Mouse (Mus musculus) liver, embryonic 15.5 days (tissue): ENCODE measurements around the gene Cped1. TPM values are rescaled to one million over a fixed set of nuclear protein-coding genes. Genes with fewer than 3 reads are reported as not detected.

Source experiments
- ATAC-seq: fragments of 200-750 bp; cut with Nextera tagmentation; 2 replicates; pipeline ENCODE4 v1.8.0; 2017; ENCODE audit warnings: moderate number of reproducible peaks, mild to moderate bottlenecking, moderate library complexity; ENCODE audit not compliant: insufficient read depth
- H3K27ac ChIP-seq: fragments of 300-500 bp; sonication (generic); replicated peaks from 2 replicates; pipeline ENCODE4 v1.5.1; 2015; ENCODE audit warnings: mild to moderate bottlenecking, inconsistent platforms
- H3K27me3 ChIP-seq: fragments of 300-500 bp; sonication (generic); 2 replicates; pipeline ENCODE4 v1.6.1; 2015; ENCODE audit warnings: mild to moderate bottlenecking, inconsistent platforms
- H3K36me3 ChIP-seq: fragments of 300-500 bp; sonication (generic); replicated peaks from 2 replicates; pipeline ENCODE4 v1.6.1; 2015; ENCODE audit warnings: moderate library complexity, mild to moderate bottlenecking, inconsistent platforms
- H3K4me1 ChIP-seq: fragments of 300-500 bp; sonication (generic); replicated peaks from 2 replicates; pipeline ENCODE4 v1.6.1; 2015; ENCODE audit warnings: inconsistent platforms
- H3K4me2 ChIP-seq: fragments of 300-500 bp; sonication (generic); 2 replicates; pipeline ENCODE4 v1.6.1; 2015; ENCODE audit warnings: moderate library complexity, mild to moderate bottlenecking, inconsistent platforms
- H3K4me3 ChIP-seq: fragments of 300-500 bp; sonication (generic); replicated peaks from 2 replicates; pipeline ENCODE4 v1.5.1; 2015; ENCODE audit warnings: mild to moderate bottlenecking, inconsistent platforms
- H3K9ac ChIP-seq: fragments of 300-500 bp; sonication (generic); 2 replicates; pipeline ENCODE4 v1.6.1; 2015; ENCODE audit warnings: moderate library complexity, mild to moderate bottlenecking, inconsistent platforms
- H3K9me3 ChIP-seq: fragments of 300-500 bp; sonication (generic); replicated peaks from 2 replicates; pipeline ENCODE4 v1.6.1; 2016; ENCODE audit warnings: inconsistent platforms
- WGBS: fragments of 180-500 bp; shearing (Covaris S2); methylation state at CpG from one replicate; pipeline ENCODE4 v1.1.7; 2015; ENCODE audit warnings: mixed read lengths; ENCODE audit not compliant: insufficient replicate concordance; 5-methylcytosine and 5-hydroxymethylcytosine counted together
- polyA plus RNA-seq: library from polyadenylated mRNA; unstranded; fragments of >200 nt; fragmentation: Nextera tagmentation; extraction: Ambion mirVana; gene quantifications from 2 replicates; pipeline ENCODE4 v1.2.1, GENCODE M21; 2015

Gene Cped1
- polyA plus RNA-seq, 1 experiment from 2014 or later = 3.7 TPM

DNA sequence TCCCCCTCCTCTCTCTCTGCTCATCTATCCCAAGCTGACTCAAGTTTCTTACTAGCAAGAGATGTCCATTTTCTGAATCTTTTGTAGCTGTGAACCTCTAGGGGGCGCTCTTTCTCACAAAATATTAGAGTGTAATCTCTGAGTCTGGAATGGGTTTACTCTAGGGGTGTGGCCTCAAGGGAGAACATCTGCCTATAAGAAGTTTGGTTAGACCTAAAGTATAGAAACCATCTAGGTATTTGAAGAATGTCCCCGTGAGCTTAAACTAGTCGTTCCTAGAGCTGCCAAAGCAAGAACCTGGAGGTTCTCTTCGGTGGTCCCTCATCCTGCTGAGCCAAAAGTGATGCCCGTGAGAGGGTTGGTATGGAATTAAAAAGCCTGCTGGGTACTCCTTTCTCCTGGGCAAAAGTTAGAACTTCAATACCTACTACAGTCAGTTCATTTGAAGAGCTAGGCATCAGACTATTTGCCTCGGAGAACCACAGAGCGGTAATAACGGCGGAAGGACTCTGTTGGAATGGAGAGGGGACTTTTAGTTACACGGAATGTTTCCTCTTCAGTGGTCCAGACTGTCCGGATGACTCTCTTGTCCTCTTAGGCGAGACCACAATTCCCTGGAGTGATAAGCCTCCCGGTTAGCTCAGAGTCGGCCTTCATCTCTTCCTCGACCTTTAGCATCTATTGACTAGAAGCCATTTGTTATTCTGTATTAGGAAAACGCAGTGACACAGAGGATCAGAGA lies 555 bp upstream of the Cped1 start:
- Histone ChIP-seq H3K27ac (peak overlapping the region; percentile 53), H3K27me3 (peaks cover 41% of the 10 kb centered on the region), H3K4me3 (peak overlapping the region; percentile 45), H3K4me1 (no peaks in the 10 kb centered on the region), H3K9me3 (no peaks in the 10 kb centered on the region), H3K36me3 (no peaks in the 10 kb centered on the region), H3K4me2 (peak overlapping the region; percentile 63), H3K9ac (no peak overlapping the region)
- peak; percentile 51; the same call in 1 of the 2 replicates for ATAC-seq
- WGBS = 8% methylated on average over 16 of the region's 16 CpGs

DNA sequence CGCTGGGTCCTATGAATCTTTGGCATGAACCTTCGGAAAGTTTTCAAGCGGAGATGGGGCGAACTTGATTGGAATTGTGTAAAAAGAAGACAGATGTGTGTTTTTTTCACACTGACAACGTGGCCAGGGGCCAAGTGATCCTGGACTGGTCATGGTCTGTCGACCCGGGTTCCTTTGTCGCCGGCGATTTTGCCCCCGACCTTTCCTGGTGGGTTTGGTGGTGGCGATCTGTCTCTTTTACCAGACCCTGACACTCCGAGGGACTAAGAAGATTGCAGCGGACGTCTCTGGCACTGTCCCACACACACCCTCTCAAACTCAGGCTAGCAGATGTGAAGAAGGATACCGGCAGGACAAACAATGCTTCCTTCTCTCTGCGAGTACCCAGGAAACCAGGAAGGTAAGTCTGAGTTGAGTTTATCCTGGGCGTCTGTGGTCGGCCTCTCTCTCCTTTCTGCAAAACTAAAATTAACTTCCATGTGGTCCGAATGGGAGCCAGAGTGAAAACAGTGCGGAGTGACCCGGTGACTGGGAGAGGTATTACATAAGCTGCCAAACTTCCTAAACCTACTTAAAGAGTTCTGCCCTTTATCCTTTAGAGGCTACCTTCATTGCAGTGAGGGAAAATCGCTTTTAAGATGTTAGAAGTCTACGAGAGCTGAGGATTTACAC lies 1.1 kb downstream of the Cped1 start:
- Histone ChIP-seq H3K27me3 (peaks cover 41% of the 10 kb centered on the region), H3K9ac (peak overlapping the region; percentile 10; the same call in 1 of the 2 replicates), H3K4me3 (peak overlapping the region; percentile 45), H3K27ac (no peak overlapping the region), H3K4me2 (peak overlapping the region; percentile 63), H3K4me1 (no peaks in the 10 kb centered on the region), H3K36me3 (no peaks in the 10 kb centered on the region), H3K9me3 (no peaks in the 10 kb centered on the region)
- no peak for ATAC-seq
- 11% methylated on average over 24 of the region's 24 CpGs for WGBS

DNA sequence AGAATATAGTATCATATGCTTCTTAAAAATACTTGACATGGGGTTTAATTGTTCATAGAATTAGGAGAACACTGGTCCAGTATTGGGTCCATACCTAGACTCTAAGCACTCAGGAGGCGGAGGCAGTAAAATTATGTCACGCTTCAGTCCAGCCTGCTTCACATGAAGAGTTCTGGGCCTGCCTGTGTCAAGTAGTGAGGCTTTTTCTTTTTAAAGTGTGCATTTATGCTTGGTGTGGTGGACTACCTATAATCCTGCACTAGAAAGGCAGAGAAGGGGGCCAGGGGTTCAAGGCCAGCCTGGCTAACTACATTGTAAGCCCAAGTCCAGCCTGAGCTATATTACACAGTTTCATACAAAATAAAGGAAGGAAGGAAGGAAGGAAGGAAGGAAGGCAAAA lies 1.8 kb downstream of the Cped1 start:
- no peak overlapping the region for H3K9ac ChIP-seq
- WGBS = 63% methylated on average over 2 of the region's 2 CpGs
- H3K36me3 ChIP-seq = no peaks in the 10 kb centered on the region
- H3K4me1 ChIP-seq = no peaks in the 10 kb centered on the region
- no peaks in the 10 kb centered on the region for H3K9me3 ChIP-seq
- ATAC-seq = no peak
- no peak overlapping the region for H3K27ac ChIP-seq
- peak overlapping the region; percentile 45; the same call in 1 of the 2 replicates for H3K4me3 ChIP-seq
- H3K4me2 ChIP-seq = peak overlapping the region; percentile 63
- peaks cover 41% of the 10 kb centered on the region for H3K27me3 ChIP-seq

DNA sequence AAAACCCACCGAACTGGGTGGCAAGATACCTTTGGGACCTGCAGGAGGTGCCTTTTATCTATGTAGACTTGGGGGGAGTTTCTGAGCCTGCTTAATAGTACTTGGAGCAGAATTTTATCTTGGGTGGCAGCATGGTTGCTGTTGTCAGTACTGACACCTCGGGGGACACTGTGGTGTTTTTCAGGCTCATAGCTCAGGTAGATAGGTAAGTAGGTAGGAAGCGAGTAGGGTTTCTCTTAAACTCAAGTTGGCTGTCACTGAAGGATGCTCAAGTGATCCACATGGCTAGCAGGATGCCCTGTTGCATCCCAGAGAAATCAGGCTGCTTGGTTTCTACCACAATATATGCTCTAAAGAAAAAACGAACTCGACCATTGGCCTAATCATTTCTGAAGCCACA lies 2.6 kb downstream of the Cped1 start:
- H3K4me3 ChIP-seq = no peak overlapping the region
- H3K9ac ChIP-seq = no peak overlapping the region
- H3K4me2 ChIP-seq = peak overlapping the region; percentile 10; the same call in 1 of the 2 replicates
- H3K9me3 ChIP-seq = no peaks in the 10 kb centered on the region
- peaks cover 41% of the 10 kb centered on the region for H3K27me3 ChIP-seq
- no peak for ATAC-seq
- WGBS = 61% methylated on average over 5 of the region's 5 CpGs
- H3K4me1 ChIP-seq = no peaks in the 10 kb centered on the region
- no peak overlapping the region for H3K27ac ChIP-seq
- no peaks in the 10 kb centered on the region for H3K36me3 ChIP-seq

DNA sequence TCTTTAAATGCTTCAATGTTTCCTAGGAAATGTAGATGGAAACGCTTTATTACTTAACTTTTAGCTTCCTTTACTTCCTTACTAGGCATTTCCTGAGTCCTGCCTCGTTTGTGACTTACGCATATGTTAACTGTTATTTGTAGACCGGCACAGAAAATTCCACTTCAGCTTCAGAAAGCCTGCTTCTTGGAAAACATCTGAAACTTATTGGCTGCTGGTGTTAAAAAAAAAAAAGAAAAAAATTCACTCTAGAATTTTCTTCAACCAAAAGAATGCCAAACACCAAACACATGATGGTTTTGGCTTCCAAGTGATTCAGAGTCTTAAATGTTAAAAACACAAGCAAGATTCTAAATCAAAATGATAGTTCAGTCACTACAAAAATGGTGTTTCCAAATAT lies 3.4 kb downstream of the Cped1 start:
- no peaks in the 10 kb centered on the region for H3K9me3 ChIP-seq
- no peak overlapping the region for H3K4me2 ChIP-seq
- no peaks in the 10 kb centered on the region for H3K36me3 ChIP-seq
- no peak for ATAC-seq
- no peak overlapping the region for H3K9ac ChIP-seq
- H3K4me3 ChIP-seq = no peak overlapping the region
- H3K27me3 ChIP-seq = peaks cover 37% of the 10 kb centered on the region
- 58% methylated on average over 4 of the region's 4 CpGs for WGBS
- H3K27ac ChIP-seq = no peak overlapping the region
- no peaks in the 10 kb centered on the region for H3K4me1 ChIP-seq

DNA sequence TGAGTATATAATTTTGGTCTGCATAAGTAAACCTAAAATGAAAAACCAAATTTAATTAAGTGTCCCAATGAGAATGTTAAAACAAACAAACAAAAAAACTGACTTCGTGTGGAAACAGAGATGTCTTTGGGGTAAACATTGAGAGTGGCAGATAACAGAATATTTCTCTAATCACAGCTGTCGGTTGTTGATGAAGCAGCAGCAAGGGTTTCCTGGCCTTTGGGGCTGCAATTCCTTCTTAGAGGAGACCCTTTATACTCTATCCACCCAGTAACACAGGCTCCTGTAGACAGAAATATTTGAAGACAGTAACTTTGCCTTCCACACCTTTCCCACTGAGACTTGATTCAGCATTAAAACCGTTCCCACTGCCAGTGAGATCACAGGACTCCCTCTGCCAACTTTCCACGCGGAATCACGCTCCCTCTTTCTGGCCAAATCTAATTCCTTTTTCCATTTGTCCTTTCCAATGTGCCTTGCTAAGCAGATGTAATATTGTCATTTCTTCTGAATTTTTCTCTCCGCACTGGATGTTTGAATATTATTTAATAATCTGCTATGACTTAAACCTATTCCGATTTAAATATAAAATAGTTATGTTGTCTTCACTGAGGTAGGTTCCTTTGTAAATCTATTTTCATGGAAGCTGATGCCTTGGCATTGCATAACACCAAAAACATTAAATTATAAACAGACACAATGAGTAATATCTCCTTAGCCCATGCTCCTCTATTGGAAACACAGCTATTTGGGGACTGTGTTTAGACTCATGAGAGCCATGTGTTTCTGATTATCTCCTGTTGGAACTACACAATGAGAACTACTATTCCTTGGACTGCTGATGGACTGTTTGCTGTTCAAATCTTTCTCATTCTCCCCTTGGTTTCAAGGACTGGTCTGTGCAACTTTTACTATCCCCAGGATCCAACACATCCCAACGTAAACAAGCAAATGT lies 4.7 kb downstream of the Cped1 start:
- Histone ChIP-seq H3K27ac (no peak overlapping the region), H3K36me3 (no peaks in the 10 kb centered on the region), H3K9ac (no peak overlapping the region), H3K4me1 (no peaks in the 10 kb centered on the region), H3K4me3 (no peak overlapping the region), H3K4me2 (no peak overlapping the region), H3K9me3 (no peaks in the 10 kb centered on the region), H3K27me3 (peaks cover 30% of the 10 kb centered on the region)
- WGBS = 60% methylated on average over 9 of the region's 9 CpGs
- no peak for ATAC-seq

DNA sequence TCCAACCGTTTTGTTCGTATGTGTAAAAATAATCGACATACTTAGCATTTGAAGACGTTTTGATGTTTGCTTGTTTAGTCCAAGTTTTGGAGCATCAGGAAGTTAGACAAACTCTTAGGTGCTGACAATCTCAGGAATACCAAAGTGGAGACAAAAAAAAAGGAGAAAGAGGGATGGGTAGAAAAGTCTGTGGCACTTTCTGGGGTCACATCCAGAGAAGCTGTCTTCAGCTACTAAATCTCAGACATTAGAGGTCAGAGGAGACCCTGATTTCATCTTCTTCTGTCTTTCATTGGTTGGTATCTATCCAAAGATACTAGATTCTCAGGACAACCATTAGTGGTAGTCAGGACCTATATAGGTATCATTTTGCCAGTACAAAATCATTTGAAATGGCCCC lies 5.4 kb downstream of the Cped1 start:
- H3K4me1 ChIP-seq = no peaks in the 10 kb centered on the region
- H3K36me3 ChIP-seq = no peaks in the 10 kb centered on the region
- no peak overlapping the region for H3K4me2 ChIP-seq
- no peak overlapping the region for H3K4me3 ChIP-seq
- no peak for ATAC-seq
- peaks cover 23% of the 10 kb centered on the region for H3K27me3 ChIP-seq
- H3K9me3 ChIP-seq = no peaks in the 10 kb centered on the region
- H3K27ac ChIP-seq = no peak overlapping the region
- no peak overlapping the region for H3K9ac ChIP-seq
- WGBS = 69% methylated on average over 4 of the region's 4 CpGs

DNA sequence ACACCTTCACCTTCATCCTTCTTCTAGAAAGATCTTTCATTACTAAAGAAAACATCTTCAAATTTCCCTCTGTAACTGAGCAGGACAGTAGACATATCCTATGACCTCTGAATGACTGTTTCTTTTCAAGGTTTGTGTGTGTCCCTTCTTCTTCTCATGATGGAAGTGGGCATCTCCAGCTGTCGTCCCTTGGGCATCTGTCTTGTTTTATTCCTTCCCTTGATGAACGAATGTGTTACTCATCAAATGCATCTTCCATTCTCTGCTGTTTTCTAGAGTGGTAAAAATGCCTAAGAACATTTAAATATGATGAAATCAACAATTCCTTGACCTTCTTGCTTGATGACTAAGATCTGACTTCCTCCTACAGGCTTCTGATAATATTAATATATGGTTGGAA lies 7.4 kb downstream of the Cped1 start:
- peaks cover 1% of the 10 kb centered on the region; the same call in 1 of the 2 replicates for H3K4me1 ChIP-seq
- no peak overlapping the region for H3K4me3 ChIP-seq
- WGBS = 52% methylated on average over 2 of the region's 2 CpGs
- H3K9me3 ChIP-seq = no peaks in the 10 kb centered on the region
- H3K9ac ChIP-seq = no peak overlapping the region
- no peak for ATAC-seq
- peaks cover 6% of the 10 kb centered on the region; the same call in 1 of the 2 replicates for H3K27me3 ChIP-seq
- no peak overlapping the region for H3K4me2 ChIP-seq
- no peaks in the 10 kb centered on the region for H3K36me3 ChIP-seq
- H3K27ac ChIP-seq = no peak overlapping the region

DNA sequence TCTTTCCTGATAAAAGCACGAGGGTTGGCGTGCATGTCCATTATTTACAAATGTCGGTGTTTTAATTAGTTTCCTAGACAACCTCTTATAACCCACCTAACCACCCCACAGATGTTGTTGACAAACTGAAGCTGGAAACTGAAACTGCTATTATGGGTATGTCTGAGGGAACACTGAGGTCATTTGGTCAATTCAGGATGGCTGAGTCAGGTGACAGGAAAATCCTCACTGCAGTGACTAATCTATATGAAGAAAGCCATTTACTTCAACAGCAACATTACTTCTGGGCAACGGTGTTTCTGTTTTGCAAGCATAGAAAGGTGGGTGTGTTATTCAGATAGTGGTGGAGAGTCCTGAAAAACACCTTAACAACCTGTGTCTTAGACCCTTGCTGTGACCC lies 12.4 kb downstream of the Cped1 start:
- Histone ChIP-seq H3K4me2 (no peak overlapping the region), H3K27me3 (no peaks in the 10 kb centered on the region), H3K4me1 (peaks cover 20% of the 10 kb centered on the region), H3K27ac (no peak overlapping the region), H3K9me3 (no peaks in the 10 kb centered on the region), H3K4me3 (no peak overlapping the region), H3K9ac (no peak overlapping the region), H3K36me3 (no peaks in the 10 kb centered on the region)
- ATAC-seq = no peak
- 33% methylated on average over 4 of the region's 4 CpGs for WGBS

DNA sequence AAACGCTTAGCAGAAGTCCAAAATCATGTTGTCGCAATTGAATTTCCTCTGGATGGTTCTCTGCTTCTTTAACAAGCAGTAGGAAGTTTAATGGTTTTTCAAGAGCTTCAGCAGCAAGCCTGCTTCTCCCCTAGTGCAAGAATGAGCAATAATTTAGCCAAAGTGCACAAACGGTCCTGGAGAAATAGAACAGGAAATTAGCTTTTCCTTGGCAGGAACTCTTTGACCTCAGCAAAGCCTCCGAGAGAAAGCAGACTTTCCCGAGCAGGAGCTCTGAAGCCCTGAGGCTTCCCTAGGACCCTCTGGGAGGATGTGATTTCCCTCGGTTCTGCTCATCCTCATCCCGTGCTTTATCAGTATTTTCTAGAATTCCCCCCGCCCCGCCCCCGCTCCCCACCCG lies 13.3 kb downstream of the Cped1 start:
- H3K9me3 ChIP-seq = no peaks in the 10 kb centered on the region
- ATAC-seq = no peak
- WGBS = 16% methylated on average over 11 of the region's 11 CpGs
- H3K36me3 ChIP-seq = no peaks in the 10 kb centered on the region
- 0 out of 2 replicates have a peak overlapping the region, but pooled peaks have one; percentile 11 for H3K27ac ChIP-seq
- H3K27me3 ChIP-seq = no peaks in the 10 kb centered on the region
- no peak overlapping the region for H3K4me3 ChIP-seq
- no peak overlapping the region for H3K4me2 ChIP-seq
- no peak overlapping the region for H3K9ac ChIP-seq
- peaks cover 20% of the 10 kb centered on the region for H3K4me1 ChIP-seq

DNA sequence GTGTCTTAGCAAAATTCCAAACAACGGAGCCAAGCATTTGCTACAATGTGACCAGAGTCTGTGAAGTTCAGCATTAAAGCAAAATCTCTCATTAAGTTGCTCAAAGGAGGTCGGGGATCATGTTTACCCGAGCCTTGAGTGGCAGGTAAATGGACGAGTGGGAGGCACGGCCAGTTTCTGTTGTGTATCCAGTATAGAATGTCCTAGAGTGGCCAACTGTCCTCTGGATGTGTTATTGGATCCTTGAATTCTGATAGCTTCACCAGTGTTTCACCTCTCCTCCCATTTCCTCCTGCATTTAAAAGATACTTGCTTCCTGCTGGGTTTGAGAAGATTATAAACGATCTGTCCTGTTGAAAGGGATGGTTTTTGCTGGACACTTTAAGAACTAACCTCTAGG lies 14.4 kb downstream of the Cped1 start:
- H3K4me3 ChIP-seq = no peak overlapping the region
- no peak overlapping the region for H3K27ac ChIP-seq
- ATAC-seq = 0 out of 2 replicates have a peak, but pooled peaks have one; percentile 18

More for the DNA sequence above, 14.4 kb downstream of the Cped1 start:
- no peak overlapping the region for H3K9ac ChIP-seq
- peaks cover 20% of the 10 kb centered on the region for H3K4me1 ChIP-seq
- no peaks in the 10 kb centered on the region for H3K27me3 ChIP-seq
- no peaks in the 10 kb centered on the region for H3K36me3 ChIP-seq
- 42% methylated on average over 6 of the region's 6 CpGs for WGBS
- H3K9me3 ChIP-seq = no peaks in the 10 kb centered on the region
- no peak overlapping the region for H3K4me2 ChIP-seq
